Mouse (Mus musculus) inflammation-experienced regulatory T-cells, adult 16 weeks (primary cell): ENCODE data around the gene Clec2e. TPM values are rescaled to one million over a fixed set of nuclear protein-coding genes. Genes with fewer than 3 reads are reported as not detected.

Experiments used
- polyA plus RNA-seq: library from polyadenylated mRNA; unstranded; fragments of 100-300 nt; shearing (Covaris generic); gene quantifications from one replicate; pipeline ENCODE4 v1.2.1, GENCODE M21; 2017

Gene Clec2e
- not detected for polyA plus RNA-seq

GRCm38 (mm10) chr6:129100794-129101193 lies at the start of gene Clec2e:
TSS of gene Clec2e (minus strand) at chr6:129100913.

GRCm38 (mm10) chr6:129045601-129046000 lies 55.1 kb downstream of the Clec2e start, which contains the start of gene Klrb1f:
TSS of gene Klrb1f (plus strand) at chr6:129045901.

Other genes with a start within 250 kb of the Clec2e start
- gene Clec2i, start 213.3 kb downstream of the Clec2e start, polyA plus RNA-seq = 140 TPM
- gene BC035044, start 209.8 kb downstream of the Clec2e start, polyA plus RNA-seq = 3.7 TPM
- not detected for gene Clec2g, start 166.5 kb downstream of the Clec2e start, polyA plus RNA-seq
- gene Klrb1f, start 55.0 kb downstream of the Clec2e start, polyA plus RNA-seq = 5.2 TPM
- gene Clec2d, start 79.7 kb upstream of the Clec2e start, polyA plus RNA-seq = 16.7 TPM
- gene Cd69, start 174.5 kb upstream of the Clec2e start, polyA plus RNA-seq = 146 TPM
- gene 4922502D21Rik, start 230.9 kb upstream of the Clec2e start, polyA plus RNA-seq = not detected
- 1.5 TPM for gene Clec12a, start 241.8 kb upstream of the Clec2e start, polyA plus RNA-seq